Mouse (Mus musculus) NIH3T3 (cell line): ENCODE measurements around the gene Rassf5.
"Not testable (repeated sequence)": the region's sequence is repeated elsewhere in the genome, so short reads cannot be mapped to it uniquely, and the experiment has no call there.

Source experiments
- DNase-seq: peaks from one replicate; pipeline ENCODE4 v3.0.0-alpha.2; 2012; ENCODE audit warnings: low read depth

Gene Rassf5

GRCm38 (mm10) chr1:131178083-131178482 is 67.0 kb downstream of the Rassf5 start:
- DNase-seq: no peak

GRCm38 (mm10) chr1:131177249-131177648 is 67.8 kb downstream of the Rassf5 start:
- no peak for DNase-seq

DNA sequence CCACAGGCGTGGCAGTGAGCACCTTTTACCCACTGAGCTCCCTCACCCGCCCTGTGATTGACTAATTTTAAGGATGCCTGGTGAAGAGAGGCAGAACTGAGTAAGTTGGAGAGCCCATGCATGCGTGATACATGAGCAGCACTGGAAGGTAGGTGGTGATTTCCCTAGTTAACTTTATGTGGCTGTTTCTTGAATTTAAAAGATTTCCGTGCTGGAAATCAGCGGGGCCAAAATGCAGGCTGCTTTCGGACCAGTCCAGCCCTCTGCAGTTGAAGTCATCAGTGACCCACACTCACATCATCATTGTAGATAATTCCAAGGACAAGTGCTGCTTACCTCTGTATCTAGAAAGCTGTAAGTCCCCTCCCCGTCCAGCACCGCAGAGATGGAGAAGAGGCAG is 69.2 kb downstream of the Rassf5 start:
- no peak for DNase-seq

- DNase-seq: no peak
These were observed 69.9 kb downstream of the Rassf5 start for GRCm38 (mm10) chr1:131175189-131175588.

- no peak for DNase-seq
These were observed 70.7 kb downstream of the Rassf5 start for GRCm38 (mm10) chr1:131174299-131174861.

GRCm38 (mm10) chr1:131173809-131174208 is 71.2 kb downstream of the Rassf5 start:
- no peak for DNase-seq

DNA sequence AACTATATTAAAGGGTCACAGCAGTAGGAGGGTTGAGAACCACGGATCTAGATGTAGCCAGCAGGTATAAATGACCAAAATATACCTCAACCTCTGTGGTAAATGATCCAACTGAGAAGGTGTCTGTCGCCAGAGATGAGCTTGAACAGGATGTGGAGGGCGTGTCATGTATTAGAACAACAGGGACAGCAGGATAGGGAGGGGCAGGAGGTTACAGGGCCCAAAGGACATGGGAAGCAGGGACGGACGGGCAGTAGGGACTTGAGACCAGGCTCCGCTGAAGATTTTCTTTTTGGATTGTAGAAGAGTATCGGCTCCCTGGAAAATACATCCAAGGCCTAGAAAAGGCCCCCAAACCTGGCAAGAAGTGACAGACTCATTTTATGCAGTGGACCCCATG is 72.1 kb downstream of the Rassf5 start:
- no peak for DNase-seq

DNA sequence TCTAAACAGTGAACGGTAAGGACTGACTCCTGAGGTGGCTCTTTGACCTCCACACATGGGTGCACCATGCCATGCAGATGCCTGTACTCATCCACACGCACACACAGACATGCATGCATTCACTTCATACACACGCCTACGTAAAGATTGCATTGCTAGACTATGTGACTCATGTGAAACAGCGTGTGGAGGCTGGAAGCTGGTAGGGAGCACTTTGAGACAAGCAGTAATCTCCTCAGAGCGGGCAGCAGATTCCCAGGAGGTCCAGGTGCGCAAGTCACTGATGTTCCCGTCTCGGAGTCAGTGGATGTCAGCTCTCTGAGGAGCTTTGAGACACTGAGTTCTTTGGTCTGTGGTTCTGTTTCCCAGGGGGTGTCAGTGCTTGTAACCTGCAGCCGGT is 77.4 kb downstream of the Rassf5 start:
- DNase-seq: no peak

GRCm38 (mm10) chr1:131164427-131164826 is 80.6 kb downstream of the Rassf5 start:
- DNase-seq: no peak

- no peak for DNase-seq
These were observed 84.0 kb downstream of the Rassf5 start for GRCm38 (mm10) chr1:131161091-131161490.

DNA sequence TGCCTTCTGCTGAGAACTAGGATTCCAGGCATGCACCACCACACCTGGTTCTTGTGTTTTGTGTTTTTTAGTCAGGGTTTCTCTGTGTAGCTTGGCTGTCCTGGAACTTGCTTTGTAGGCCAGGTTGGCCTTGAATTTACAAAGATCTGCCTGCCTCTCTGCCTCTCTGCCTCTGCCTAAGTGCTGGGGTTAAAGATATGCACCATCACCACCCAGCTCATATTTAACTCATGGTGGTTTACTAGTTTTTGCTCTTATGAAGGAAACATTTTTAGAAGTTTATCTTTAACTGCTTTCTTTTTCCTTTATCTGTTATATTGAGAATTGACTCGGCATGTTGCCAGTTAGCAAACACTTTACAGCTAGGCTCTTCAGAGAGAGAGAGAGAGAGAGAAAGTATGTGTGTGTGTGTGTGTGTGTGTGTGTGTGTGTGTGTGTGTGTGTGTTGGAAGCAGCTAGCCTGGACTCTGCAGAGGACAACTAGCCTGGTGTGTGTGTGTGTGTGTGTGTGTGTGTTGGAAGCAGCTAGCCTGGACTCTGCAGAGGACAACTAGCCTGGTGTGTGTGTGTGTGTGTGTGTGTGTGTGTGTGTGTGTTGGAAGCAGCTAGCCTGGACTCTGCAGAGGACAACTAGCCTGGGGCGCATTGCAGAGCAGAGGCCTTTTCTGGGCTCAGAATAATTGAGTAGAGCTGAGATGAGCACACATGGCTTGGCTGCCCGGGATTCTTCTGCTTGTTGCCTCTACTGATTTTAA is 85.3 kb downstream of the Rassf5 start:
- DNase-seq: not testable (repeated sequence)

- peak; percentile 81 for DNase-seq
These were observed 89.6 kb downstream of the Rassf5 start for GRCm38 (mm10) chr1:131155456-131155855.

GRCm38 (mm10) chr1:131153018-131153629 is 91.9 kb downstream of the Rassf5 start, which contains the start of gene Eif2d:
Eif2d (plus strand) TSS chr1:131153181.
- peak; percentile 93 for DNase-seq

- no peak for DNase-seq
These were observed 95.6 kb downstream of the Rassf5 start for GRCm38 (mm10) chr1:131149496-131149895.

GRCm38 (mm10) chr1:131146181-131146614 is 98.9 kb downstream of the Rassf5 start:
- DNase-seq: no peak

DNA sequence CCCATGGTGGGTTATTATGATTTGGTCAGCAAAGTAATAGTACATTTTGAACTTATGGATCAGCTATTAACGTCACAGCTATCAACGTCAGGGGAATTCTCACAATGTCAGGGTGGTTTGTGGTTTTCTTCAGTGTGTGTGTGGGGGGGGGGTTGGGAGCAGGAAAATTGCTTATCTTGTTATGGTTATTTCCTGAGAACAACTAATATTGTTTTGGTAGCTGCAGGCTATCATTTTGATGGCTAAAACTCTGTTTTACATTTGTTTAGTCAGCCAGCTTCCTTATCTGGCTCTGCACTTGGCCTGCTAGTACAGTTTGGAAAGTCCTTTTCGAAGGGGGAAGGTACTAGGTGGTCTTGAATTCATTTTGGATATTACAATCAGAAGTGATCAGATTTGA is 99.8 kb downstream of the Rassf5 start:
- not testable (repeated sequence) for DNase-seq

- no peak for DNase-seq
These were observed 102.6 kb downstream of the Rassf5 start for GRCm38 (mm10) chr1:131142472-131142871.

DNA sequence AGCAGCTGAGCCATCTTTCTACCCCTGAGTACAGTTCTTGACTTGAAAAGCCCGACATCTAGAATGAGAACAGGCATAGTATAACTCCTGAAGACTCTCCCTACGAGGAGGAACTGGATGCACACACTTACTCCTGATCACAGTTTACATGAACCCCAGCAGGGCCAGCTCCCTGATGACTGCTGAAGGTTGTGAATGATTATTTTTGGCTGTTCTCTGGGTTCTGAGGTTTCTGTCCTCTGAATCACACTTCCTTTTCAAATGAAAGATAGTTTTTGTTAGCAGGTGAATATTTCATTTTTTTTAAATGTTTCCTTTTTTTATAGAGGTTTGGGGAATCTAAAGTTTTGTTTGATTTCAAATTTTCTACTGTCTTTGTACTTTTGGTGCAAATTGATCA is 103.6 kb downstream of the Rassf5 start:
- DNase-seq: peak; percentile 60

GRCm38 (mm10) chr1:131139102-131140095 is 105.7 kb downstream of the Rassf5 start:
- DNase-seq: peak; percentile 63

- DNase-seq: peak; percentile 97
These were observed 106.7 kb downstream of the Rassf5 start, which contains the start of gene Dyrk3 for GRCm38 (mm10) chr1:131138191-131139016. Dyrk3 (minus strand) TSS chr1:131138340.

DNA sequence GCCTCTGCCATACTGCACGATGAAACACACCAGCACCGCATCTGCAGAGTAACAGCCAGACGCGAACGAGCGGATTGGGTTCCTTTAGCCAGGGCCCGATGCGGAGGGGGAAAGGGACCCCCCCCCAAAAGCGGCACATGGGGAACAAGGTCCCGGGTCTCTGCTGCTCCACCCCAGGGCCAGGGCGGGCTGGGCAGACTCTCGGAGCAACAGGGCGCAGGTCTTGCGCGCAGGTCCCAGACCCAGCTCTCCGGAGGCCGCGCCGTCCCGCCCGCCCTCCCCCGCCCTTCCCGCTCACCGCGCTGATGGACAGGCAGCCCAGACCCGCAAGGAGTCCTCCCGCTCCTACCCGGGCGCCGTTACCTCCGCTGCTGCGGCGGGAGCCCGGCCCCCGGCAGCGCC is 107.3 kb downstream of the Rassf5 start:
- no peak for DNase-seq
